Mouse (Mus musculus) megakaryocyte-erythroid progenitor cell, adult 5-6 weeks (primary cell): ENCODE results near the gene Lysmd4. TPM values are rescaled to one million over a fixed set of nuclear protein-coding genes. Genes with fewer than 3 reads are reported as not detected.

Experiments used
- ATAC-seq: replicated peaks from 2 replicates; pipeline ENCODE4 v1.8.0; 2016; ENCODE audit warnings: mild to moderate bottlenecking, inconsistent platforms; ENCODE audit not compliant: severe bottlenecking, poor library complexity, low FRiP score, low TSS enrichment
- total RNA-seq, 2 experiments: library from RNA; stranded (forward) in 1 of 2; stranded (reverse) in 1 of 2; fragments of 200-1000, 215-1000 nt in 1 of 2; fragments of >200 nt in 1 of 2; fragmentation: Nextera tagmentation in 1 of 2; gene quantifications; 2 replicates each; pipeline ENCODE4 v1.2.3; 2014 to 2017

Gene Lysmd4
- total RNA-seq, 2 experiments from 2014 or later: 1.7 to 4.8 TPM

GRCm38 (mm10) chr7:67228891-67229602 lies 6.7 kb downstream of the Lysmd4 start:
- ATAC-seq: peak; percentile 86

- ATAC-seq: no peak
These were observed 7.4 kb downstream of the Lysmd4 start for GRCm38 (mm10) chr7:67229701-67230100.

DNA sequence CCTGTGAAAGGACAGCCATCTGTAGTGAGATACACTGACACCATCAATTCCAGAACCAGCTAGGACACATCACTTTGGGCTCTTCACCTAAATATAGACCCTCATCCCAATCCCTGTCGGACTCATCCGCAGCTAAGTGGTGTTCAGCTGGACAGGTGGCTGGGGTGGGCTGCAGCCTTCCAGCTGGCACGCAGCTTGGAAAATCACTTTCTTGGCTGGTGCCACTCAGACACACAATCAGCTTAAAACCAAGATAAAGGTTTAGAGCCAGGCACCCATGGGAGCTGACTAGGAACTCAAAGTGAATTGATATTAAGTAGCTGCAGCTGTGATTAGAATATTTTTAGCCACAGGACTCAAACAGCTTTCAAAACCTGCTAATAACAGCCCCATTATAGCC lies 7.9 kb downstream of the Lysmd4 start:
- no peak for ATAC-seq

DNA sequence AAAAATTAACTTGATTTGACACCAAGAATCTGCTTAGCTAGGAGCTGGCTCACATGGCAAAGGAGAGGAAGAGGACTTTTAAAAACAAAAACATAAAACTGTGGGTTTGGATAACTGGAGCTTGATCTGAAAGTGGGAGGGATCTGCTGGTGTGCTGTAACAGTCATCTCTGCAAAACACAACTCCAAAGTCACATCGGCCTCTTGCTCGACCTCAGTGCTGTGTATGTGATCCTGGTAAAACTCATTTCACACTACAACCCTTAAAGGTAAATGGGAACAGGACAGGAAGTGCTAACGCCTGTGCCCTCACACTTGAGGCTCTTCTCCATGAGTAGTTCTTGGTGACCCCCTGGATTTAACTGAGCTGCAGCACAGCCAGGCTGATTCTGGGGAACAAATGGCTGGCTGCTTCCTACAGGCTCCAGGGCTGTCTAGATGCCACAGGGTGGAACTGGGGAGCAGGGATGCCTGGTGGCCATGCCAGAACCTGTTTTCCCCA lies 8.3 kb downstream of the Lysmd4 start:
- ATAC-seq: no peak

GRCm38 (mm10) chr7:67232504-67232903 lies 10.2 kb downstream of the Lysmd4 start:
- no peak for ATAC-seq

- ATAC-seq: no peak
These were observed 12.5 kb downstream of the Lysmd4 start for GRCm38 (mm10) chr7:67234797-67235196.

- no peak for ATAC-seq
These were observed 14.0 kb downstream of the Lysmd4 start for GRCm38 (mm10) chr7:67236351-67236750.

GRCm38 (mm10) chr7:67237752-67238151 lies 15.4 kb downstream of the Lysmd4 start:
- no peak for ATAC-seq

- no peak for ATAC-seq
These were observed 19.6 kb downstream of the Lysmd4 start for GRCm38 (mm10) chr7:67241969-67242368.

DNA sequence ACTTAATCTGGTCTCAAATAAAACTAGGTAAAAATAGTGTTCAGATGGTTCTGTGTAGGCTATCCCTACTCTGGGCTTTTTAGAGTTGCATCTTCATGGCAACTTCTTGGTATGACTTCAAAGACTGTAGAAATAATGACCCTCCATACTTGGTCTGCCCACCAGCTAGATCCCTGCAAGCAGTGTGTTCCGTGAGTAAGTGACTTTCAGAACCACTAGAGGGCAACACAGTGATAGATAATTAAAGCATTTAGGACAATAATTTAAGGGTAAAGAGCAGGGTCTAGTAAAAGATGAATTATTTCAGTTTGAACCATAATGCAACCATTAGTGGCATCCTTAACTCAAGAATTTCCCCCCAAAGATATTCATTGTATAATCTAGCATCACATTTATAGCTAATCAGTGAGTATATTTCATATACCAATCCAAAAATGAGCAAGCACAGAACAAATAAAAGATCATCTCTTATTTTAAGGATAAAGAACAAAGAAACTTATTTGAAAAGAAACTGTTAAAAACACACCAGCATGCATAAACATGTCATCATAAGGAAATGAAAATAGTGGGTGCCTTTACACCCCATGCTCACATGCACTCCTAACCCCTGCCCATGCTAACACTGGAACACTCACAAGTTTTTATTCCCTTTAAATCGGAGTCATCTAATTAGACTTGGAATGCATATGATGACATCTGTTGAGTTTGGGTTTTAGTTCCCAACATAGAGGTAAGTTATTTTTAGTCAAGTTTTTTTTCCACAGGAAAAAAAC lies 21.0 kb downstream of the Lysmd4 start:
- ATAC-seq: peak; percentile 58; the same call in 1 of the 2 replicates

- peak; percentile 56 for ATAC-seq
These were observed 21.5 kb downstream of the Lysmd4 start for GRCm38 (mm10) chr7:67243894-67244282.

- ATAC-seq: peak; percentile 48; the same call in 1 of the 2 replicates
These were observed 22.9 kb downstream of the Lysmd4 start for GRCm38 (mm10) chr7:67245255-67245654.

GRCm38 (mm10) chr7:67246067-67246466 lies 23.7 kb downstream of the Lysmd4 start:
- ATAC-seq: no peak

- peak; percentile 100 for ATAC-seq
These were observed 37.7 kb downstream of the Lysmd4 start for GRCm38 (mm10) chr7:67259828-67260563.

DNA sequence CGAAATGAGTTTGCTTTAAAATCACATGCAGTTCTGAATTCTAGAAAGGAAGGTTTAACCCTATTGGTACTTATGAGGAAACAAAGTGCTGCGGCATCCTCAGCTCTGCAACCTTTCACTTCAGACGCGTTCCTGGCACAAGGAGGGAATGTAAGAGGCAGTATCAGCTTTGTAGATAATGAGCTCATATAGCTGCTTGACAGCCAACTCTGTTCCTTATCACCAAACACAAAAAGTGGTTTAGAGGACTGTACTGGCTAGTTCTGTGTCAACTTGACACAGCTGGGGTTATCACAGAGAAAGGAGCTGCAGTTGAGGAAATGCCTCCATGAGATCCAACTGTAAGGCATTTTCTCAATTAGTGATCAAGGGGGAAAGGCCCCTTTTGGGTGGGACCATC lies 48.1 kb downstream of the Lysmd4 start:
- peak; percentile 96 for ATAC-seq

- no peak for ATAC-seq
These were observed 61.2 kb downstream of the Lysmd4 start for GRCm38 (mm10) chr7:67283581-67283980.

- no peak for ATAC-seq
These were observed 65.1 kb downstream of the Lysmd4 start for GRCm38 (mm10) chr7:67287456-67287855.

GRCm38 (mm10) chr7:67291356-67291755 lies 69.0 kb downstream of the Lysmd4 start:
- peak; percentile 92 for ATAC-seq

- ATAC-seq: no peak
These were observed 74.1 kb downstream of the Lysmd4 start for GRCm38 (mm10) chr7:67296419-67296818.

- ATAC-seq: no peak
These were observed 82.6 kb downstream of the Lysmd4 start for GRCm38 (mm10) chr7:67304937-67305336.
